Mouse (Mus musculus): Measurements from ENCODE around the gene Arl5c. TPM values are rescaled to one million over a fixed set of nuclear protein-coding genes. Genes with fewer than 3 reads are reported as not detected.

Gene Arl5c
- polyA plus RNA-seq, 1 experiment from 2014 or later = 15.7 TPM

GRCm38 (mm10) chr11:97960907-97961306, 35.1 kb downstream of the Arl5c start:
- peaks cover 6% of the 10 kb centered on the region; the same call in 1 of the 2 replicates for H3K27me3 ChIP-seq (ENCODE audit: insufficient read depth, poor library complexity, severe bottlenecking)
- DNase-seq (ENCODE audit: low spot score) = no peak
- no peak overlapping the region for H3K27ac ChIP-seq
- no peaks in the 10 kb centered on the region for H3K9me3 ChIP-seq
- peaks cover 8% of the 10 kb centered on the region for H3K4me1 ChIP-seq
- H3K4me3 ChIP-seq = no peak overlapping the region
- no peaks in the 10 kb centered on the region for H3K36me3 ChIP-seq
- WGBS = 78% methylated on average over 1 of the region's 1 CpGs

DNA sequence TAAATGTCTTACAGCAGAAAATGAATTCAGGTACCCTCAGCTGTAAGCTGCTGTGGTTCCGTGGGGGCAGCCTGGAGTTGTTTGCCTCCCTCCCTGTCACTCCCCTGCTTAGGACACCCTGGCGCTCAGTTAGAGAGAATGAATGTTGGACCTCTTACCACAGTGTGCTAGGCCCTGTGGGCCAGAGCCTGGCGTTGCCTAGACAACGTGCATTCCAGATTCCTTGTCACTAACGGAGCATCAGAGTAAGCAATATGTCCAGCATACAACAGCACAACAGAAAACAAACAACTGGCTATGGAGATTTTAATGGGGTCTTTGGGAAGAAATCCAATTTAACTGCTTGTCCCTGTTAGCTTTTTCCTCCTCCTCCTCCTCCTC, 36.7 kb downstream of the Arl5c start:
- Histone ChIP-seq H3K4me3 (no peak overlapping the region), H3K27me3 (ENCODE audit: insufficient read depth, poor library complexity, severe bottlenecking) (peaks cover 7% of the 10 kb centered on the region), H3K9me3 (no peaks in the 10 kb centered on the region), H3K4me1 (peaks cover 22% of the 10 kb centered on the region), H3K27ac (no peak overlapping the region), H3K36me3 (no peaks in the 10 kb centered on the region)
- no peak for DNase-seq (ENCODE audit: low spot score)
- WGBS = 61% methylated on average over 5 of the region's 5 CpGs

DNA sequence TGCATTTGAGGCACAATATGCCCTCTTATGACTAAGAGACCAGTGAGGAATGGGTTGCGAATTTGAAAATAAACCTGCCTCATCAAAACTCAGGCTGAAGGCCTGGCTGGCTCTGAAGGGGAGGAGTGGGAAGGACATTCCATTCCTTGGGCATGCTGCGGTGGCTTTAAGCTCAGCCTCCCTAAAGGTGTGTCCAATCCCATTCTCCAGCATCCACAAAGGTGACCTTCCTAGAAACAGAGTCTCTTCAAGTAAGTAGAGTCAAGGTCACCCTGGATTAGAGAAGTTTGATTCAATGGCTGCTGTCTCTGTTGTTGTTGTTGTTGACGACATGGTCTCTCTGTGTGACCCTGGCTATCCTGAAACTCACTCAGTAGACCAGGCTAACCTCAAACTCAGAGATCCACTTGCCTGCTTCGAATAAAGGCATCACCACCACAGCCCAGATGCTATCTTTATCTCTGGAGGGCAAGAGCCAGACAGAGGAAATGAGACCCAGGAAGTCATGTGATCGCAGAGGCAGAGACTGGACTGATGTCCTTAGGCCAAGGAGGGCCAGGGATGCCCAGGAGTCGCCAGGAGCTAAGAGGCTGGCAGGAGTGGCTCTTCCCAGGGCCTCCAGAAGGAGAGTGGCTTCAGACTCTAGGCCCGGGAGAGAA, 37.2 kb downstream of the Arl5c start:
- Histone ChIP-seq H3K9me3 (no peaks in the 10 kb centered on the region), H3K4me3 (no peak overlapping the region), H3K4me1 (peaks cover 23% of the 10 kb centered on the region), H3K36me3 (no peaks in the 10 kb centered on the region), H3K27me3 (ENCODE audit: insufficient read depth, poor library complexity, severe bottlenecking) (peaks cover 7% of the 10 kb centered on the region), H3K27ac (no peak overlapping the region)
- WGBS = 72% methylated on average over 7 of the region's 7 CpGs
- no peak for DNase-seq (ENCODE audit: low spot score)

DNA sequence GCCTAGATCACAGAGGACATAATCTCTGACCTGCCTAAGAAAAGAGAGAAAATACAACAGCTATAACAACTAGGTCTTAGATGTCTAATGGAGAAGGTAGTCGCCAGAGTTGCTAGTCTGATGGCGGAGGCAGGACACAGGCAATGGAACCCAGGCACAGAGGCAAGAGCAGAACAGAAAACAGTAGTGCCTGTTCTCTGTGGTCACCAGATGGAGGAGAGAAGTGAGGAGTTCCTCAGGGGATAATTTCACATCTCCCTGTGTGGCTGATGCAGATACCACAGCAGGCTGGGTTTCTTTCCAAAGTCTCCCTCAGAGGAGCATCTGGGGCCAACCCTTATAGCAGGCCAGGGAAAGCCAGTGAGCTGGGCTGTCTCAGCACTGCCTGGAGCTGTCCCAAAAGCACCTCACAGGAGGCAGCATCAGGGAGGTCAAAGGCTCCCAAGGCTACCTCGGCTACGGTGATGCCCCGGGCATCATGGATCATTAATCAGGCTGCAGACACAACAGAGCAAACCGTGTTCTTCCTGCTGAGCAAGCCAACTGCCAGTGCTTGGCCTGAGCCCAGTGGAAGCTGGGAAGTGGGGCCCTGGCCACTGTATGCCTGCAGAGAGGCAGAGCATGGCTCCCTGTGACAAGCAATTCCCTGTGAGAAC, 38.9 kb downstream of the Arl5c start:
- Histone ChIP-seq H3K36me3 (no peaks in the 10 kb centered on the region), H3K27me3 (ENCODE audit: insufficient read depth, poor library complexity, severe bottlenecking) (peaks cover 7% of the 10 kb centered on the region), H3K9me3 (no peaks in the 10 kb centered on the region), H3K27ac (no peak overlapping the region), H3K4me1 (peaks cover 23% of the 10 kb centered on the region), H3K4me3 (no peak overlapping the region)
- 71% methylated on average over 6 of the region's 6 CpGs for WGBS
- no peak for DNase-seq (ENCODE audit: low spot score)

DNA sequence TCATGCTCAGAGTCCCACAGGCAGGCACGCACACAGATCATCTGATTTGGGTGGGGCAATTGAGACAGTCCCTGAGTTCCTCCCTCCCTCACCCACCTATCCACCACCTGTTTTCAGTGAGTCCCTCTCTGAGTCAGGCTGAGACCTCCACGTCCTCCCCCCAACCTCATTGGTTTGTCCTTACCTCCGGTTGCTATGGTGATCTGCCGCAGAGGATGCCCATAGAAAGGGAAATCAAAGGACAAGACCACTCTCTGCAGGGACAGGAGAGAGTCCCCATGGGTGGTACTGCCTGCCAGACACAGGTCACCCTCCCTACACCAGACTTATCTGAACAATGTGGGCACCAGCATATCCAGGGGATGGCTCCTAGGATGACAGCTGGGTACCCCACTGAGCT, 40.1 kb downstream of the Arl5c start:
- Histone ChIP-seq H3K9me3 (no peaks in the 10 kb centered on the region), H3K36me3 (no peaks in the 10 kb centered on the region), H3K27me3 (ENCODE audit: insufficient read depth, poor library complexity, severe bottlenecking) (peaks cover 7% of the 10 kb centered on the region), H3K27ac (no peak overlapping the region), H3K4me1 (peaks cover 23% of the 10 kb centered on the region), H3K4me3 (no peak overlapping the region)
- DNase-seq (ENCODE audit: low spot score) = no peak
- 60% methylated on average over 4 of the region's 4 CpGs for WGBS

DNA sequence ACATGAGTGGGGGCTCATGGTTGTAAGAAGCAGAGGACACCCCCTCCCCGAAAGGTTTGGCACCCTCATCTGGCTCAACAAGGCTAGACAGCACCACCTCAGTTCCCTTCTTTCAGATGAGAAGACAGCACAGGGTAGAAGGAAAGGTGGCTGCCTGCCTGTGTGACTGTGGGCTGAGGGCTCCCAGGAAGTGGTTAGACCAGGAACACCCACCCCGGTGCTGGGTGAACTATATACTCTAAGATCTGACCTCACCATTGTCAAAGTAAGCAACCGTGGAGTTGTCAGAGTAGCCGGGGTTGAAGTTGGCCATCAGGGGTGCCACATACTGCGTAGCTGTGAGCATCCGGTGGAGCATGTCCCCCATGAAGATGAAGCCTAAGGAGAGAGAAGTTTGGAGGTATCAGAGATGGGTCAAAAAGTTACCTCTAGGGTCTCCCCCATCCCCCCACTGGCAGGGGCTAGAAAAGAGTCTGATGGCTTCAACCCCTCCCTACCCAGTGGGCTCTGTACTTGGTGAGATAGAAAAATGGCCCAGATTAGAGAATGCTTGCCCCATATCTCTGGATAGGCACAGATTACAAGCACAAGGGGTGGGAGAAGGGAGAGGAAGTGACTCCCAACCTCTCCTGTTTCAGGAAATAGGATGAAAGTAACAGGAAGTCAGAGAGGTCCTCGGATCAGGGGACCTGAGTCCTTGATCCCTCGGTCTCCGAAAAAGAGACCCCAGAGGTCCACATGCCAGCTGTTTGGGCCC, 40.7 kb downstream of the Arl5c start:
- Histone ChIP-seq H3K27ac (no peak overlapping the region), H3K4me1 (peaks cover 23% of the 10 kb centered on the region), H3K36me3 (no peaks in the 10 kb centered on the region), H3K4me3 (no peak overlapping the region), H3K27me3 (ENCODE audit: insufficient read depth, poor library complexity, severe bottlenecking) (peaks cover 7% of the 10 kb centered on the region), H3K9me3 (no peaks in the 10 kb centered on the region)
- 72% methylated on average over 9 of the region's 9 CpGs for WGBS
- no peak for DNase-seq (ENCODE audit: low spot score)

DNA sequence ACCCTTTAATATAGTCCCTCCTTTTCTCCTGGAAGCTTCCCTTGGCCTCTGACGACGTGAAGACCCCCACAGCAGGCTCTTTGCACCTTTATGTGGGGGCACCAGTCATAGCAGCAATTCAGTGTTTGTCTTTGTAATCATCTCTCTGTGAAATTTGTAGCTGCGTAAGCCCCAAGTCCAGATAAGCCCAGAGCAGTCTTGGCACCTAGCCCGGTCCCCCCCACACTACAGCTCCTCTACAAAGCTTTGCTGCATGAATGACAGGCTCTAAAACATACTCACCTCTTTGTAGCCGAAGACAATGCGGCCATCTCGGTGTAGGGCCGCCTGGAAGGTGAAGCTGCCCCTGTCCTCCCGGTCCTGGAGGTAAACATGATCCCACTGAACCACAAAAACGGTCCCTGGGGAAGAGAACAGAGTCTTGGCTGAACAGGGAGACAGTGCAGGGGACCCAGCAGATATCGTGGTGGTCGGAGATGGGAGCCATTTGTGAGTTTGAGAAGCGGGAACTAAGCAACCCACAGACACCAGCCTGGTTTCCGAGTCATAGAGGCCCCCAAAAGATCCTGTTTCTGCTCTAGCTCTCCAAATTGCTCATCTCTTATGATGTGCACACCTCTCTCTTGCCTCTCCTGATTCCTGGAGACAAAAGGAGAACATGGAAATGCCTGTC, 41.4 kb downstream of the Arl5c start:
- H3K27me3 ChIP-seq (ENCODE audit: insufficient read depth, poor library complexity, severe bottlenecking) = peaks cover 7% of the 10 kb centered on the region
- DNase-seq (ENCODE audit: low spot score) = no peak

DNA sequence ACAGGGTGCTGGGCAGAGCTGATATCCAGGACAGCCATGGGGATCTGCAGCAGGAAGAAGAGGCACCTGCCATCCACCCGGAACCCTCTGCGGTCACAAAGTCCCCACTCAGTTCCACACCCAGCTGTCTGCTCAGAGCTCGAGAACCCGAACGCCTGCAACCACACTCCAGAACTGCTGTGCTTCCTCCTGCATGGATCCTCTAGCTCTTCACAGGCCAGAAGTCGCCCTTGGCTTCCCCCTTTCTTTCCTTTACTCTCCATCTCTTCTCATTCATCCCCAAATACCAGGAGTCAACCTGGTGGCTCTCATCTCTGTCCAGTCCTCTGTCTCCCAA, 42.1 kb downstream of the Arl5c start:
- H3K27ac ChIP-seq = no peak overlapping the region
- no peak overlapping the region for H3K4me3 ChIP-seq
- no peaks in the 10 kb centered on the region for H3K9me3 ChIP-seq
- no peaks in the 10 kb centered on the region for H3K36me3 ChIP-seq
- WGBS = 89% methylated on average over 6 of the region's 6 CpGs
- peaks cover 18% of the 10 kb centered on the region for H3K4me1 ChIP-seq
- no peak for DNase-seq (ENCODE audit: low spot score)
- peaks cover 7% of the 10 kb centered on the region for H3K27me3 ChIP-seq (ENCODE audit: insufficient read depth, poor library complexity, severe bottlenecking)

More for the DNA sequence above, 41.4 kb downstream of the Arl5c start:
- no peak overlapping the region for H3K27ac ChIP-seq
- no peak overlapping the region for H3K4me3 ChIP-seq
- WGBS = 62% methylated on average over 14 of the region's 14 CpGs
- H3K4me1 ChIP-seq = peaks cover 23% of the 10 kb centered on the region
- H3K36me3 ChIP-seq = no peaks in the 10 kb centered on the region
- no peaks in the 10 kb centered on the region for H3K9me3 ChIP-seq

DNA sequence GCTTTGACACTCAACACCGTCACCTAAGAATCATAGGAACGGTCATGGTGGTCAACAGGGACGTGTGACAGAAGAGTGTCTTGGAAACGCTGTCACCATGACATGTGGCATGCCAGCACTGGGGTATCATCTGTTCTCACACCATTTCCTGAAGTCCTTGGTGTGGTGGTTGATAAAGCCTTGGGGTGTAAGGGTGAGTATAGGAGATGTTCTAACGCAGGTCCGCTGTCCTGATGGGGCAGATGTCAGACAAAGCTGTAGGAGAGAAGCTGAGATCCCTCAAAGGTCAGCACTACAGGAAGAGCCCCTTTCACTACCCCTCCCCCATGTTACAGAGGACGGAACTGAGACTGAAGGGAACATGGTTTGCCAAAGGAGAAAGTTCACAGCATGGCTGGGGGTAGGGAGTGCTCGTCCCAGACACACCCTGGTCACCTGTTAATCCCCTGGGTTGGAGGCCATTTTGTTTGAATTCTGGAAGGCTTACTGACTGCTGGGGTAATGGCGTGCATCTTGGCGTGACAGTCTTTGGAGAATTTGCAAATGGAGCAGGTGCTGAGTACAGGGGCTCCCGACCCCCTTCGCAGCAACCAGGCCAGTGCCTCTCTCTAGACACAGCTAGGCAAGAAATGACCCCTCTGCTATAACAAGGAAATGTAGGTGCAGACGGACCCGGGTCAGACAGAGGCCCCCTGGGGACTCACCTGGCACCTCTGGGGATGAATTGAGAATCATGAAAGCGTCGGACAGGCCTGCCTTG, 42.6 kb downstream of the Arl5c start:
- no peak for DNase-seq (ENCODE audit: low spot score)
- 74% methylated on average over 16 of the region's 16 CpGs for WGBS
- no peaks in the 10 kb centered on the region for H3K36me3 ChIP-seq
- H3K4me3 ChIP-seq = no peak overlapping the region
- H3K27me3 ChIP-seq (ENCODE audit: insufficient read depth, poor library complexity, severe bottlenecking) = peaks cover 7% of the 10 kb centered on the region
- H3K4me1 ChIP-seq = peaks cover 14% of the 10 kb centered on the region
- no peak overlapping the region for H3K27ac ChIP-seq
- no peaks in the 10 kb centered on the region for H3K9me3 ChIP-seq

GRCm38 (mm10) chr11:97952367-97953006, 43.5 kb downstream of the Arl5c start:
- WGBS = 82% methylated on average over 1 of the region's 1 CpGs
- DNase-seq (ENCODE audit: low spot score) = no peak
- H3K4me1 ChIP-seq = peaks cover 14% of the 10 kb centered on the region
- H3K9me3 ChIP-seq = no peaks in the 10 kb centered on the region
- H3K36me3 ChIP-seq = no peaks in the 10 kb centered on the region
- H3K27ac ChIP-seq = no peak overlapping the region
- H3K4me3 ChIP-seq = no peak overlapping the region
- H3K27me3 ChIP-seq (ENCODE audit: insufficient read depth, poor library complexity, severe bottlenecking) = peaks cover 7% of the 10 kb centered on the region

DNA sequence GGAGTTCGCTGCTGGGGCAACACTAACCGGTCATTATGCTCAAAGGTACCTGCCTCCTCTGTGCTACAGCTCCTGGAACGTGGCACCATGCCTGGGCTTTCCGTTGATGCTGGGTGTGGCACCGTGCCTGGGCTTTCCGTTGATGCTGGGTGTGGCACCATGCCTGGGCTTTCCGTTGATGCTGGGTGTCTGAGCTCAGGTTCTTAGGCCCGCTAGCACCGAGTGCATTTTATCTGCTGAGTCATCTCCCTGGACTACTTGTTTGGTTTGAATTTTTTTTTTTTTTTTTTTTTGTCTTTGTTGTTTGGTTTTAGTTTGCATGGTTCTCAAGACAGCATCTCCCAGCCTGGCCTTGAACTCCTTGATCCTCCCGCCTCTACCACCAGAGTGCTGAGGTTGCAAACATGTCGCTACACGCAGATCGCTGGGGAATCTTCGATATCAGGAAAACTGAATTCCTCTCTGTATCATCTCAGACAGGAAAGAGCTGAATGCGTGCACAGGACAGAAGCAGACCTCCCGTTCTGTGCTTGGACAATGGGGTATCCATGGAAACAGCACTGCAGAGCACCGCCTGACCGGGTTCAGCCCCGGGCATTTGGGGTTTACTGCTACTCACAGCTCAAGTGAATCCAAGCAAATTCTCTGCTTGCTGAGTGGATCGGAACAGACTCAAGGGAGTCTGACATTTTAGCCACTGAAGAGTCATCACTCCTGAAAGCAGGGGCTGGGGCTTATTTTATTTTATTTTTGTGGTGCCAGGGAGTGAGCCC, 46.1 kb downstream of the Arl5c start:
- no peaks in the 10 kb centered on the region for H3K36me3 ChIP-seq
- peaks cover 7% of the 10 kb centered on the region for H3K4me1 ChIP-seq
- no peak overlapping the region for H3K4me3 ChIP-seq
- 67% methylated on average over 20 of the region's 20 CpGs for WGBS
- no peaks in the 10 kb centered on the region; the same call in 1 of the 2 replicates for H3K27me3 ChIP-seq (ENCODE audit: insufficient read depth, poor library complexity, severe bottlenecking)
- DNase-seq (ENCODE audit: low spot score) = no peak
- no peaks in the 10 kb centered on the region for H3K9me3 ChIP-seq
- H3K27ac ChIP-seq = no peak overlapping the region
